Mouse (Mus musculus) olfactory bulb, adult 2 months (tissue): ENCODE results near the gene Zfp326.

Source experiments
- CTCF ChIP-seq: fragments of 200-500 bp; IDR thresholded peaks from 2 replicates; pipeline ENCODE4 v1.5.1; 2012; ENCODE audit warnings: low read depth, mild to moderate bottlenecking, low read length, moderate library complexity; ENCODE audit not compliant: insufficient read depth
- POLR2A ChIP-seq: fragments of 200-500 bp; IDR thresholded peaks from 2 replicates; pipeline ENCODE4 v1.6.1; 2012; ENCODE audit warnings: mild to moderate bottlenecking, low read depth, low read length, moderate library complexity; ENCODE audit not compliant: insufficient read depth

GRCm38 (mm10) chr5:105876925-105877774 lies 785 bp downstream of the Zfp326 start:
- no peak for TF ChIP-seq POLR2A
- TF ChIP-seq CTCF: no peak
